Mouse (Mus musculus): ENCODE measurements at regions not wholly inside any gene's neighbourhood (a gene's known extent, or its start where the extent isn't known, plus 50 kb on each side); places are given as distances from the start of the nearest gene placed in this dataset.

DNA sequence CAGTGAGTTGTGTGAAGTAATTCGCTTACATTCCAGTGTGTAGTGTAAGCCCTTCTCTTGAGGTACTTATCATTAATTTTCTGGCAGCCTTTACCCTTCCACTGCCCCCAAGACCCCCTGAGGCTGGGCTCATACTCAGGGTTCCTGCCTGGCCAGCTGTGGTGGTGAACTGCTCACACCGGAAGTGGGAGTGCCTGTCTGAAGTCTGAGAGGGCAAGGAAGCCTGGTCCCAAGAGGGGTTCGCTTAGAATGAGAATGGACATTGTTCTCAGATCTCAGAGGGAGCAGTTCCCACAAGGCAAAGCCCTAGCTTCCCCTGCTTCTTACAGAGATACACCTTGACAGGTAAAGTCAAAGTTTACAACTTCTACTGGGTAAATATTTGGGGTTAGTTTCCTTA lies 138.1 kb upstream of the Klf3 start:
- H3K36me3 ChIP-seq (ENCODE audit: control insufficient read depth, insufficient read depth, low read length) = no peaks in the 10 kb centered on the region
- no peaks in the 10 kb centered on the region for H3K4me1 ChIP-seq (ENCODE audit: control insufficient read depth, insufficient read depth, low read length)
- 79% methylated on average over 3 of the region's 3 CpGs for WGBS
- no peak for ATAC-seq
- H3K4me2 ChIP-seq (ENCODE audit: low read length) = no peak overlapping the region
- H3K27me3 ChIP-seq (ENCODE audit: control insufficient read depth, insufficient read depth, low read depth, low read length) = no peaks in the 10 kb centered on the region
- no peaks in the 10 kb centered on the region for H3K9me3 ChIP-seq (replicated peaks; ENCODE audit: control insufficient read depth, low read length, poor library complexity, severe bottlenecking)
- H3K27ac ChIP-seq (ENCODE audit: low read length) = no peak overlapping the region
- no peak overlapping the region for H3K9ac ChIP-seq (ENCODE audit: low read depth, low read length)
- no peak overlapping the region for H3K4me3 ChIP-seq (ENCODE audit: low read depth, low read length)

DNA sequence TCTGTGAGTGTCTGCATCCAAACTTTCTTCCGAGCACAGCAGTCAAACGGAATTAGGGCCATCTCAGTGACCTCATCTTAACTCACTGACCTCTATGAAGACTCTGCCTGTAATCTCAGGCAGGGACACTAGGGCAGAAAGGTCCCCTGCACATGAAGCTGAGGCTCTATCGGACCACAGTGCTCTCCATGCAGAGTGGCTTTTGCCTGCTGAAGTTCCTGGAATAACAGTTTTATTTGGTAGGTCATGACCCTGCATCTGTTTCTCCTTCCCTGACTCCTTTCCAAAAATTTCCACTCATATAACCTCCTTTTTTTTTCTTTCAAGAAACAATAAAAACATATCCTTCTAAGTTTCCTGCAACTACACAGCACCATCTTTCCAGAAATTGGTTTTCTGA lies 136.9 kb upstream of the Klf3 start:
- H3K4me3 ChIP-seq (ENCODE audit: low read depth, low read length) = no peak overlapping the region
- no peaks in the 10 kb centered on the region for H3K27me3 ChIP-seq (ENCODE audit: control insufficient read depth, insufficient read depth, low read depth, low read length)
- WGBS = 68% methylated on average over 3 of the region's 3 CpGs
- no peak overlapping the region for H3K27ac ChIP-seq (ENCODE audit: low read length)
- H3K9me3 ChIP-seq (replicated peaks; ENCODE audit: control insufficient read depth, low read length, poor library complexity, severe bottlenecking) = no peaks in the 10 kb centered on the region
- H3K4me2 ChIP-seq (ENCODE audit: low read length) = no peak overlapping the region
- H3K4me1 ChIP-seq (ENCODE audit: control insufficient read depth, insufficient read depth, low read length) = no peaks in the 10 kb centered on the region
- no peak for ATAC-seq
- H3K36me3 ChIP-seq (ENCODE audit: control insufficient read depth, insufficient read depth, low read length) = no peaks in the 10 kb centered on the region
- no peak overlapping the region for H3K9ac ChIP-seq (ENCODE audit: low read depth, low read length)

DNA sequence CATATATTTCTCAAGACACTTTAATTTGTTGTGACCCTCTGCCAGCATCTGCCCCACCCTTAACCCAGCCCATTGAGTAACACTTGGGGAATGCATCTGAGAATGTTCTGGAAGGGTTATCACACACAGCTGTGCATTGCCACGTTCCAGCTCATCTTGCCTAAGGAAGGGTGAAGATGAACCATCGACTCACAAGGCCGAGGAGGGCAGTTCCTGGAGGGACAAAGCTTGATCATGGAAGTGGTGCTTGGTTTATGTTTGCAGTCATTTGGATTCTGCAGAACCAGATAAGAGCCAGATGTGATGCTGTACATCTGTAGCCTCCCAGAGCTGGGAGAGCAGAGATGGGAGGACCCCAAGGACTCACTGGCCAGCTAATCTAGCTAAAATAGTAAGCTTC lies 136.1 kb upstream of the Klf3 start:
- Histone ChIP-seq H3K4me3 (ENCODE audit: low read depth, low read length) (no peak overlapping the region), H3K27ac (ENCODE audit: low read length) (no peak overlapping the region), H3K36me3 (ENCODE audit: control insufficient read depth, insufficient read depth, low read length) (no peaks in the 10 kb centered on the region), H3K4me1 (ENCODE audit: control insufficient read depth, insufficient read depth, low read length) (no peaks in the 10 kb centered on the region), H3K4me2 (ENCODE audit: low read length) (no peak overlapping the region), H3K27me3 (ENCODE audit: control insufficient read depth, insufficient read depth, low read depth, low read length) (no peaks in the 10 kb centered on the region), H3K9me3 (replicated peaks; ENCODE audit: control insufficient read depth, low read length, poor library complexity, severe bottlenecking) (no peaks in the 10 kb centered on the region), H3K9ac (ENCODE audit: low read depth, low read length) (no peak overlapping the region)
- no peak for ATAC-seq
- 88% methylated on average over 3 of the region's 3 CpGs for WGBS

DNA sequence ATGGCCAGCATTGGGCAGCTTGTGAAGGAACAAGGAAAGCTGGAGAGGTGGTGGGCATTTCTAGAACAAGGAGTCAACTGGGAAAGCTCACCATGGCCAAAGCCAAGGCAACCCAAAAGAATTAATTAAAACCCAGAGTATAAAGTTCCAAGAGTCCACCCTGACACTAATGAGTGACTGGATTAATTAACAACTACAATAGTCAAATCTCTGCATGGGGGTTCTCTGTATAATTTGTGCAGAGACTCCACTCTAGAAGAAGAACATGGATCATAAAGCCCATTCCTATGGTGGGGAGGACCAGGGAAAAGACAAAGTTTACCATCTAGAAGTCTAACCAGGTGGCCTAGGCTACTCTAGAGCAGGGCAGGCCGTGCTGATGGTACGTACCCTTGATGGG lies 129.3 kb upstream of the Klf3 start:
- 92% methylated on average over 2 of the region's 2 CpGs for WGBS
- ATAC-seq = no peak
- Histone ChIP-seq H3K4me3 (ENCODE audit: low read depth, low read length) (no peak overlapping the region), H3K4me1 (ENCODE audit: control insufficient read depth, insufficient read depth, low read length) (no peaks in the 10 kb centered on the region), H3K4me2 (ENCODE audit: low read length) (no peak overlapping the region), H3K9ac (ENCODE audit: low read depth, low read length) (no peak overlapping the region), H3K27ac (ENCODE audit: low read length) (no peak overlapping the region), H3K9me3 (replicated peaks; ENCODE audit: control insufficient read depth, low read length, poor library complexity, severe bottlenecking) (no peaks in the 10 kb centered on the region), H3K27me3 (ENCODE audit: control insufficient read depth, insufficient read depth, low read depth, low read length) (no peaks in the 10 kb centered on the region), H3K36me3 (ENCODE audit: control insufficient read depth, insufficient read depth, low read length) (no peaks in the 10 kb centered on the region)

DNA sequence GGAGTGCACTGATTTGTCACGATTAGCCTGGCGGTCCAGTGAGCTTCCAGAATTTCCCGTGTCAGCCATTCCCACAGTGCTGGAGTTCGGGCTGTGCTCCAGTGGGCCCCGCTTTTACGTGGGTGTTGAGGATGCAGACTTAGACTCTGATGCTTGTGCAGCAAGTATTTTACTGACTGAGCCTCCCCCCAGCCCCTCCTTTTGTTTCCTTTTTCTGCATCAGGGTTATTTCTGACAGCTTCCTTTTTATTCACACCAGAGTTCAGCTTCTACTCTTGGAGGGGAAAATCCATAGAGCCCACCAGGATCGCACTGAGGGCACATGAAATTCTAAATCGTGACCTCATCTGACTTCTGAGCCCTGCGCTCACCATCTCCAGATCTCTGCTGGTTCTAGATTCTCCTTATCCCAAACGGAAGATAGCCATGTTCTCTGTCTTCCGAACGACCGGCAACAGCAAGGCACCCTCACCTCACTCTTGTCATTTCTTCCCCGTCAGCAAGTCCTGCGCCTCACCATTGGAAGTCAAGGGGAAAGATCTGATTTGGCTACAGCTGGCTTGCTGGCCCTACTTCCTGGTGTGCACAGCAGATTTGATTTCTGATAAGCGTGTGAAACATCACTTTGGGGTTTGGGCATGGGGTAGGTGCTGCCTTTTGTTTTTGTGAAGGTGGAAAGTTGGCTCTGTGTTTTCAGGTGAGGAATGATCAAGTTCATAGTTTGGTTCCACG lies 126.8 kb upstream of the Klf3 start:
- Histone ChIP-seq H3K27me3 (ENCODE audit: control insufficient read depth, insufficient read depth, low read depth, low read length) (no peaks in the 10 kb centered on the region), H3K4me3 (ENCODE audit: low read depth, low read length) (no peak overlapping the region), H3K27ac (ENCODE audit: low read length) (no peak overlapping the region), H3K36me3 (ENCODE audit: control insufficient read depth, insufficient read depth, low read length) (no peaks in the 10 kb centered on the region), H3K4me1 (ENCODE audit: control insufficient read depth, insufficient read depth, low read length) (no peaks in the 10 kb centered on the region), H3K9me3 (replicated peaks; ENCODE audit: control insufficient read depth, low read length, poor library complexity, severe bottlenecking) (no peaks in the 10 kb centered on the region), H3K9ac (ENCODE audit: low read depth, low read length) (no peak overlapping the region), H3K4me2 (ENCODE audit: low read length) (no peak overlapping the region)
- WGBS = 89% methylated on average over 17 of the region's 17 CpGs
- no peak for ATAC-seq

DNA sequence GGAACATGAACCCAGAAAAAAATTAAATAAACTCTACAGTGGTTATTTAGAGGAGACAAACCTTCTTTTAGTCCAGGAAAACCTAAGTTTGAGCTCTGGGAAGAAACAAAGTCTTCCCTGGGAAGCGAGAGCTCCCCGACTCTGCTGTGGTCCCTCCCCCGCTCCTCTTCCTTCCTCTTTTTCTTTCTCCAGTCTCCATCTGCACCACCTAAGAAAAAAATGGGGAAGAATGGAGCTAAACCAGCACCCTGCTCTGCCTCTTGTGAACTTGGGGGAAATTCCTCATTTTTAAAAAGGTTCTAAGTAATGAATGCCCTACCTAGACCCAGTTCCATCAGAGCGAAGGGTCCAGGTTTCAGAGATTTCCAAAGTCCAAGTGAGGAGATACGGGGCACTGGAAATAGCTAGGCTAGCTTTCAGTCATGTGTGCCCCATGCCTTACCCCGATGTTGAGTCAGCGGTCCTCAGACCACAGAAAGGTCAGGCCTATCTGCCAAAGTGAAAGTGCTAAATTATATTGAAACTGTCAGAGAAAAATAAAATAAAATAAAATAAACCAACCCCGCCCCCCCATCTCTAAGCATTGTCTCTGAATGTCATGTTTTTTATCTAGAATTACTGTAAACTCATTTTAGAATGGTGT lies 126.1 kb upstream of the Klf3 start:
- Histone ChIP-seq H3K4me1 (ENCODE audit: control insufficient read depth, insufficient read depth, low read length) (no peaks in the 10 kb centered on the region), H3K4me3 (ENCODE audit: low read depth, low read length) (no peak overlapping the region), H3K9ac (ENCODE audit: low read depth, low read length) (no peak overlapping the region), H3K4me2 (ENCODE audit: low read length) (no peak overlapping the region), H3K36me3 (ENCODE audit: control insufficient read depth, insufficient read depth, low read length) (no peaks in the 10 kb centered on the region), H3K27me3 (ENCODE audit: control insufficient read depth, insufficient read depth, low read depth, low read length) (no peaks in the 10 kb centered on the region), H3K27ac (ENCODE audit: low read length) (no peak overlapping the region), H3K9me3 (replicated peaks; ENCODE audit: control insufficient read depth, low read length, poor library complexity, severe bottlenecking) (no peaks in the 10 kb centered on the region)
- 91% methylated on average over 8 of the region's 8 CpGs for WGBS
- no peak for ATAC-seq

DNA sequence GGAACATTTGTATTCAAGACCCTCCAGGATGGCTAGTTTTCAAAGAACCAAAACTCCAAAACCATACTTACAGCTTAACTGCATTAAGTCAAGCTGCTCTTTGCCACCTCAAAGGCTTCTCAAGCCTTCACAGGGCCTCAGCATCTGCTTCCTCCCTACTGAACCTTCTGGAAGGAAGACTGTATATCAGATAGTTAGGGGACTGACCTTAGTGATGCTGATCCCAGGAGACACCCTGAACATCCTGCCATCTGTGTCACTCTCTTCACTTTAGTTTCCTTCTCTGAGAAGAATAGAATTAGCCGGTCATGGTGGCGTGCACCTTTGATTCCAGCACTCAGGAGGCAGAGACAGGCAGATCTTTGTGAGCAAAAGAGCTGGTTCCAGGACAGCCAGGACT lies 124.5 kb upstream of the Klf3 start:
- H3K4me2 ChIP-seq (ENCODE audit: low read length) = no peak overlapping the region
- no peaks in the 10 kb centered on the region for H3K27me3 ChIP-seq (ENCODE audit: control insufficient read depth, insufficient read depth, low read depth, low read length)
- no peak for ATAC-seq
- H3K36me3 ChIP-seq (ENCODE audit: control insufficient read depth, insufficient read depth, low read length) = no peaks in the 10 kb centered on the region
- 96% methylated on average over 2 of the region's 2 CpGs for WGBS
- H3K27ac ChIP-seq (ENCODE audit: low read length) = no peak overlapping the region
- no peaks in the 10 kb centered on the region for H3K9me3 ChIP-seq (replicated peaks; ENCODE audit: control insufficient read depth, low read length, poor library complexity, severe bottlenecking)
- no peak overlapping the region for H3K4me3 ChIP-seq (ENCODE audit: low read depth, low read length)
- no peak overlapping the region for H3K9ac ChIP-seq (ENCODE audit: low read depth, low read length)
- H3K4me1 ChIP-seq (ENCODE audit: control insufficient read depth, insufficient read depth, low read length) = no peaks in the 10 kb centered on the region

DNA sequence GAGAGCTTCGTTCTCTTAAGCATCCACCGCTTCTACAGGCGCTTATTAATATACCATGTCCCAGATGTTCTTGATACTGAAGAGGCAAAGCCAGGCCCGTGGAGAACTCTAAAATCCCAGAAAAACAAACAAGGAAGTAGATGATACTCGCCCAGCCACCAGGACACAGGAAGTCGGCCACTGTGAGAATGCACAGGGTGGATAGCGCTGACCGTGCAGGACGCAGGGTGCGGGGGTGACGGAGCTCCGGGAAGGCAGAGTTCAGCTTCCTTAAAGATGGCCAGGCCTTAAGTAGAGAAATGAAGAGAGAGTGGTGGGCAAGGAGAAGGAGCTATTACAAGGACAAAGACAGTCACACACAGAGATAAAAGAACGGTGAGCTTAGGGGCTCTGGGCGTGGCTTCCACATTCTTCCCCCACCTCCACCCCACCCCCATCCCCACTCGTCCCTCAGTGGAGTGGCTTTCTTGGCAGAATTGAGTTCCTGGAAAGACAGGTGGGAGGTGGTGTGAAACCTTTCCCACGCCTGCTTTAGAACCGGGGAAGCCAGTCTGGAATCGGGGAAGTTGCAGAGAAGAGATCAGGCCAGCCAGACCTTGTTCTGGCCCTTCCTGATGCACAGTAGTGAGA lies 123.1 kb upstream of the Klf3 start:
- no peaks in the 10 kb centered on the region for H3K36me3 ChIP-seq (ENCODE audit: control insufficient read depth, insufficient read depth, low read length)
- H3K9ac ChIP-seq (ENCODE audit: low read depth, low read length) = no peak overlapping the region
- H3K4me3 ChIP-seq (ENCODE audit: low read depth, low read length) = no peak overlapping the region
- WGBS = 83% methylated on average over 18 of the region's 18 CpGs
- H3K27ac ChIP-seq (ENCODE audit: low read length) = no peak overlapping the region
- no peaks in the 10 kb centered on the region for H3K27me3 ChIP-seq (ENCODE audit: control insufficient read depth, insufficient read depth, low read depth, low read length)
- no peak overlapping the region for H3K4me2 ChIP-seq (ENCODE audit: low read length)
- H3K4me1 ChIP-seq (ENCODE audit: control insufficient read depth, insufficient read depth, low read length) = no peaks in the 10 kb centered on the region
- no peaks in the 10 kb centered on the region for H3K9me3 ChIP-seq (replicated peaks; ENCODE audit: control insufficient read depth, low read length, poor library complexity, severe bottlenecking)
- ATAC-seq = no peak

DNA sequence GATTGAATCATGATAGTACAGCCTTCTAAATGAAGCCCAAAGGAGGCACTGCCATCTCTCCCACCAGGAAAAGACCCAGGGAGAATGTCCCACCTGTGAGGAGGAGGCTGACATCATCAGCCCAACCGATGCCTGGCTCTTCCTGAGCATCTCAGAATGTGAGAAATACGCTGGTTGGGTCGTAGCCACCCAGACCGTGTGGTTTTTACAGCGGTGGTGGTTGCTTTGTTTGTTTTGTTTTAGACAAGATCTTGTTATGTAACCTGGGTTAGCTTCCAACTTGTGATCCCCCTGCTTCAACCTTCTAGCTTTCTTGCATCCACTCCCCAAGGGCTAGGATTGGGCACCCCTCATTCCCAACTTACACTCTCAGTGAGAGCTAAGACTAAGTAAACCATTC lies 122.0 kb upstream of the Klf3 start:
- Histone ChIP-seq H3K27me3 (ENCODE audit: control insufficient read depth, insufficient read depth, low read depth, low read length) (no peaks in the 10 kb centered on the region), H3K27ac (ENCODE audit: low read length) (no peak overlapping the region), H3K4me1 (ENCODE audit: control insufficient read depth, insufficient read depth, low read length) (no peaks in the 10 kb centered on the region), H3K4me2 (ENCODE audit: low read length) (no peak overlapping the region), H3K9ac (ENCODE audit: low read depth, low read length) (no peak overlapping the region), H3K4me3 (ENCODE audit: low read depth, low read length) (no peak overlapping the region), H3K9me3 (replicated peaks; ENCODE audit: control insufficient read depth, low read length, poor library complexity, severe bottlenecking) (no peaks in the 10 kb centered on the region), H3K36me3 (ENCODE audit: control insufficient read depth, insufficient read depth, low read length) (no peaks in the 10 kb centered on the region)
- ATAC-seq = no peak
- WGBS = 94% methylated on average over 5 of the region's 5 CpGs
